Mouse (Mus musculus) T-cell, adult 66 days (primary cell): ENCODE results near the gene Dydc2. TPM values are rescaled to one million over a fixed set of nuclear protein-coding genes. Genes with fewer than 3 reads are reported as not detected.

Experiments used
- total RNA-seq, 2 experiments: library from RNA; stranded (reverse); gene quantifications; 3 replicates in 1 of 2; 4 replicates in 1 of 2; pipeline ENCODE4 v1.2.4; 2023

The Dydc2 gene
- not detected for total RNA-seq

GRCm38 (mm10) chr14:41069108-41069507 is at the start of gene Dydc2:
Gene Dydc2 (minus strand): TSS chr14:41069208.

GRCm38 (mm10) chr14:41104853-41105444 is 35.9 kb upstream of the Dydc2 start, which contains the start of gene Mat1a:
Gene Mat1a (plus strand): TSS chr14:41105035.

GRCm38 (mm10) chr14:41072229-41072943 is 3.4 kb upstream of the Dydc2 start, which contains the start of gene Dydc1:
Gene Dydc1 (plus strand): TSS chr14:41072911.

GRCm38 (mm10) chr14:41013630-41014613 is 55.1 kb downstream of the Dydc2 start, which contains the start of gene Fam213a:
Gene Fam213a (minus strand): TSS chr14:41013788.

Other genes with a start within 250 kb of the Dydc2 start
- 10 to 100 TPM; 18.9 to 22.1 TPM for gene Sh2d4b, start 175.9 kb downstream of the Dydc2 start, total RNA-seq
- 100 to 1,000 TPM in 1 of 2 experiments, 10 to 100 TPM in 1; 98.0 to 114 TPM for gene Tspan14, start 102.4 kb downstream of the Dydc2 start, total RNA-seq
- 10 to 100 TPM in 1 of 2 experiments, 1 to 10 TPM in 1; 6.7 to 10.1 TPM for gene Fam213a, start 55.4 kb downstream of the Dydc2 start, total RNA-seq
- gene Dydc1, start 3.7 kb upstream of the Dydc2 start, total RNA-seq: not detected
- gene Mat1a, start 35.8 kb upstream of the Dydc2 start, total RNA-seq: not detected
- not detected for gene Sftpa1, start 62.6 kb upstream of the Dydc2 start, total RNA-seq
- gene Mbl1, start 82.2 kb upstream of the Dydc2 start, total RNA-seq: not detected
- gene Sftpd, start 115.9 kb upstream of the Dydc2 start, total RNA-seq: not detected
- not detected for gene Gm2832, start 209.6 kb upstream of the Dydc2 start, total RNA-seq